Mouse (Mus musculus) stomach, postnatal 0 days (tissue): Measurements from ENCODE around the gene Tspan4. TPM values are rescaled to one million over a fixed set of nuclear protein-coding genes. Genes with fewer than 3 reads are reported as not detected.

Experiments used
- ATAC-seq: fragments of 200-750 bp; cut with Nextera tagmentation; 2 replicates; pipeline ENCODE4 v1.8.0; 2017; ENCODE audit not compliant: low FRiP score, low TSS enrichment
- DNase-seq: peaks from one replicate; pipeline ENCODE4 v3.0.0-alpha.2; 2016; ENCODE audit warnings: low spot score
- H3K27ac ChIP-seq: fragments of 300-500 bp; sonication (generic); replicated peaks from 2 replicates; pipeline ENCODE4 v1.5.1; 2014; ENCODE audit warnings: mild to moderate bottlenecking, control low read depth
- H3K27me3 ChIP-seq: fragments of 300-500 bp; sonication (generic); 2 replicates; pipeline ENCODE4 v1.6.1; 2014; ENCODE audit warnings: low read length; ENCODE audit not compliant: control insufficient read depth, insufficient read depth
- H3K36me3 ChIP-seq: fragments of 300-500 bp; sonication (generic); 2 replicates; pipeline ENCODE4 v1.6.1; 2014; ENCODE audit warnings: low read length, mixed read lengths; ENCODE audit not compliant: control insufficient read depth, insufficient read depth
- H3K4me1 ChIP-seq: fragments of 300-500 bp; sonication (generic); replicated peaks from 2 replicates; pipeline ENCODE4 v1.6.1; 2014; ENCODE audit warnings: antibody characterized with exemption; ENCODE audit not compliant: control insufficient read depth, insufficient read depth
- H3K4me2 ChIP-seq: fragments of 300-500 bp; sonication (generic); replicated peaks from 2 replicates; pipeline ENCODE4 v1.6.1; 2014; ENCODE audit warnings: low read depth, mild to moderate bottlenecking, control low read depth, moderate library complexity
- H3K4me3 ChIP-seq: fragments of 300-500 bp; sonication (generic); 2 replicates; pipeline ENCODE4 v1.5.1; 2014; ENCODE audit warnings: low read depth, low read length, control low read depth
- H3K9ac ChIP-seq: fragments of 300-500 bp; sonication (generic); 2 replicates; pipeline ENCODE4 v1.6.1; 2014; ENCODE audit warnings: mild to moderate bottlenecking, low read length, control low read depth, mixed read lengths
- H3K9me3 ChIP-seq: fragments of 300-500 bp; sonication (generic); 2 replicates; pipeline ENCODE4 v1.6.1; 2016; ENCODE audit warnings: low read length; ENCODE audit not compliant: control insufficient read depth
- CTCF ChIP-seq: IDR thresholded peaks from 2 replicates; pipeline ENCODE4 v1.5.1; 2016; ENCODE audit warnings: antibody characterized with exemption, low read depth, mild to moderate bottlenecking, moderate library complexity
- EP300 ChIP-seq: optimal IDR thresholded peaks from 2 replicates; pipeline ENCODE3; 2016; ENCODE audit warnings: antibody characterized with exemption
- WGBS: fragments of 180-500 bp; shearing (Covaris S2); extraction: QIAGEN DNeasy Blood & Tissue Kit; methylation state at CpG from one replicate; pipeline ENCODE4 v1.1.7; 2014; 5-methylcytosine and 5-hydroxymethylcytosine counted together
- polyA plus RNA-seq: library from polyadenylated mRNA; unstranded; fragments of >200 nt; fragmentation: Nextera tagmentation; extraction: Ambion mirVana; gene quantifications from 2 replicates; pipeline ENCODE4 v1.2.1, GENCODE M21; 2015

Tspan4 gene
- polyA plus RNA-seq, 1 experiment from 2014 or later: 58.7 TPM

- no peaks in the 10 kb centered on the region for H3K36me3 ChIP-seq
- DNase-seq (no peak), ATAC-seq (no peak)
- H3K9me3 ChIP-seq: no peaks in the 10 kb centered on the region
- H3K27me3 ChIP-seq: no peaks in the 10 kb centered on the region
- H3K4me3 ChIP-seq: no peak overlapping the region
- no peak overlapping the region for H3K4me2 ChIP-seq
- no peak overlapping the region for H3K9ac ChIP-seq
- H3K27ac ChIP-seq: no peak overlapping the region
- H3K4me1 ChIP-seq: peaks cover 8% of the 10 kb centered on the region; the same call in 1 of the 2 replicates
- WGBS: 78% methylated on average over 4 of the region's 4 CpGs
- TF ChIP-seq CTCF (no peak), EP300 (no peak)
Observed at GRCm38 (mm10) chr7:141541681-141542080, 66.6 kb downstream of the Tspan4 start.

- no peak for DNase-seq
- 89% methylated on average over 2 of the region's 2 CpGs for WGBS
- TF ChIP-seq EP300 (no peak), CTCF (no peak)
- H3K4me2 ChIP-seq: no peak overlapping the region
- no peak overlapping the region for H3K27ac ChIP-seq
- H3K9me3 ChIP-seq: no peaks in the 10 kb centered on the region
- no peaks in the 10 kb centered on the region for H3K27me3 ChIP-seq
- H3K4me3 ChIP-seq: no peak overlapping the region
- H3K4me1 ChIP-seq: peaks cover 8% of the 10 kb centered on the region; the same call in 1 of the 2 replicates
- no peak for ATAC-seq
- H3K36me3 ChIP-seq: no peaks in the 10 kb centered on the region
- no peak overlapping the region for H3K9ac ChIP-seq
Observed at GRCm38 (mm10) chr7:141542588-141542987, 67.5 kb downstream of the Tspan4 start.

Other genes with a start within 250 kb of the Tspan4 start
- gene Phrf1, start 246.5 kb upstream of the Tspan4 start, polyA plus RNA-seq: 19.1 and 19.9 TPM in 2 replicates
- 11.3 and 12.2 TPM in 2 replicates for gene Irf7, start 208.8 kb upstream of the Tspan4 start, polyA plus RNA-seq
- gene Cdhr5, start 198.5 kb upstream of the Tspan4 start, polyA plus RNA-seq: 1.2 and 2.0 TPM in 2 replicates
- 2.2 and 2.4 TPM in 2 replicates for gene Sct, start 196.1 kb upstream of the Tspan4 start, polyA plus RNA-seq
- 0.06 and 0.16 TPM in 2 replicates for gene Drd4, start 183.2 kb upstream of the Tspan4 start, polyA plus RNA-seq
- 37.6 and 40.1 TPM in 2 replicates for gene Deaf1, start 147.6 kb upstream of the Tspan4 start, polyA plus RNA-seq
- gene Tmem80, start 147.5 kb upstream of the Tspan4 start, polyA plus RNA-seq: 18.6 and 19.7 TPM in 2 replicates
- gene Eps8l2, start 136.4 kb upstream of the Tspan4 start, polyA plus RNA-seq: 86.1 and 96.5 TPM in 2 replicates
- gene Taldo1, start 83.0 kb upstream of the Tspan4 start, polyA plus RNA-seq: 459 and 468 TPM in 2 replicates
- gene Gatd1, start 61.1 kb upstream of the Tspan4 start, polyA plus RNA-seq: 30.8 and 33.8 TPM in 2 replicates
- gene Cend1, start 45.7 kb upstream of the Tspan4 start, polyA plus RNA-seq: 2.0 and 2.5 TPM in 2 replicates
- 17.2 and 17.6 TPM in 2 replicates for gene Slc25a22, start 37.3 kb upstream of the Tspan4 start, polyA plus RNA-seq
- gene Pidd1, start 31.2 kb upstream of the Tspan4 start, polyA plus RNA-seq: 1.8 and 2.0 TPM in 2 replicates
- 1,187 and 1,334 TPM in 2 replicates for gene Rplp2, start 27.9 kb upstream of the Tspan4 start, polyA plus RNA-seq
- gene Pnpla2, start 20.0 kb upstream of the Tspan4 start, polyA plus RNA-seq: 82.1 and 88.0 TPM in 2 replicates
- gene Cracr2b, start 14.1 kb upstream of the Tspan4 start, polyA plus RNA-seq: 20.8 and 23.5 TPM in 2 replicates
- gene Cd151, start 7.8 kb upstream of the Tspan4 start, polyA plus RNA-seq: 22.6 and 27.5 TPM in 2 replicates
- gene Polr2l, start 108 bp upstream of the Tspan4 start, polyA plus RNA-seq: 53.4 and 60.2 TPM in 2 replicates
- 20.8 and 22.6 TPM in 2 replicates for gene Chid1, start 64.6 kb downstream of the Tspan4 start, polyA plus RNA-seq
- gene Ap2a2, start 86.9 kb downstream of the Tspan4 start, polyA plus RNA-seq: 30.8 and 33.0 TPM in 2 replicates
- 11.3 and 13.6 TPM in 2 replicates for gene Muc6, start 180.1 kb downstream of the Tspan4 start, polyA plus RNA-seq
- 0.23 and 0.40 TPM in 2 replicates for gene Muc2, start 215.1 kb downstream of the Tspan4 start, polyA plus RNA-seq